Mouse (Mus musculus) megakaryocyte, embryonic 14.5 days (primary cell): ENCODE results near the gene Lrrc8c.

Experiments used
- FLI1 ChIP-seq: IDR thresholded peaks from 2 replicates; pipeline ENCODE4 v1.6.1; 2012; ENCODE audit warnings: low read length, inconsistent platforms, mixed read lengths
- GATA1 ChIP-seq: IDR thresholded peaks from 3 replicates; pipeline ENCODE4 v1.6.1; 2012; ENCODE audit warnings: mixed read lengths, low read length, inconsistent platforms, borderline replicate concordance

DNA sequence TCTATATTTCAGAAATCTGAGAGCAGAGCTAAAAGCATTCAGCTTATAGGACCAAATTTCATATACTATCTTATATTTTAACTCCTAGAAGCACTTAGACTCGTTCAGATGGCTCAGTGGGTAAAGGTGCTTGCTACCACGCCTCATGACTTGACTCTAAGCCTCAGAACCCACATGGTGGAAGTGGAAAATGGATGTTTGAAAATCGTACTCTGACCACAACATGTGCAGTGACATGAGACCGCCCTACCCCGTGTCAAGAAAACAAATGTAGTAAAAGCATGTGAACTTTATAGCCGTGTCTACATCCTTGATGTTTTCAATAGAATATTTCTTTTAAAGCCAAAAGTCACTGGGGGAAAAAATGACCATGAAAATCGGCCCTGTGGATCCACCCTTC lies 21.9 kb downstream of the Lrrc8c start:
- TF ChIP-seq GATA1 (no peak), FLI1 (no peak)
